Mouse (Mus musculus): ENCODE results near the gene Hoxc12. TPM values are rescaled to one million over a fixed set of nuclear protein-coding genes. Genes with fewer than 3 reads are reported as not detected.

Hoxc12 gene
- polyA plus RNA-seq, 1 experiment from 2014 or later: not detected

DNA sequence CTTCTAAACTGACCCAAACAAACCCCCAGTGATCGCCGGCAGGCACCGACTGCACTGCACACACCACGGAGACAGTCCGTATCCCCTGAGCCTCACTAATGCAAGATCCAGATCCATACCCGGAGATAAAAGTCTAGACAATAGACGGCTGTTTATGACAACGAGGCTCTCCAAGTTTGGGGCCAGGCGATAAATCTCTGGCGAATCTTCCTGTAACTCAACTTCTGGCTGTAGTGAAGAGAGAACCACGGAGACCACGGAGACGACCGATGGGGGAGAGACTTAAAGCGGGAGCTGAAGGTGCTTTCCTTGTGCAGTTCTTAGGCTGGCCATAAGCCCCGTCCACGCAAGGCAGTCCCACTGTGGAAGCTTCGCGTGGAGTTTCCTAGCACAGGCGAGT is 13.1 kb downstream of the Hoxc12 start:
- ATAC-seq: no peak
- Histone ChIP-seq H3K4me1 (ENCODE audit: control insufficient read depth, insufficient read depth, low read length) (no peaks in the 10 kb centered on the region), H3K27me3 (replicated peaks; ENCODE audit: control insufficient read depth, insufficient read depth, low read length) (peaks cover 87% of the 10 kb centered on the region), H3K36me3 (ENCODE audit: control insufficient read depth, insufficient read depth, low read length) (no peaks in the 10 kb centered on the region), H3K9ac (ENCODE audit: low read depth, low read length) (no peak overlapping the region), H3K4me3 (ENCODE audit: low read length) (no peak overlapping the region), H3K27ac (ENCODE audit: low read length) (no peak overlapping the region), H3K4me2 (ENCODE audit: low read depth, low read length) (no peak overlapping the region), H3K9me3 (ENCODE audit: control insufficient read depth, low read length) (no peaks in the 10 kb centered on the region)
- whole genome bisulfite sequencing: 2% methylated on average over 20 of the region's 20 CpGs

GRCm38 (mm10) chr15:102950877-102951276 is 14.3 kb downstream of the Hoxc12 start:
- peaks cover 86% of the 10 kb centered on the region for H3K27me3 ChIP-seq (replicated peaks; ENCODE audit: control insufficient read depth, insufficient read depth, low read length)

DNA sequence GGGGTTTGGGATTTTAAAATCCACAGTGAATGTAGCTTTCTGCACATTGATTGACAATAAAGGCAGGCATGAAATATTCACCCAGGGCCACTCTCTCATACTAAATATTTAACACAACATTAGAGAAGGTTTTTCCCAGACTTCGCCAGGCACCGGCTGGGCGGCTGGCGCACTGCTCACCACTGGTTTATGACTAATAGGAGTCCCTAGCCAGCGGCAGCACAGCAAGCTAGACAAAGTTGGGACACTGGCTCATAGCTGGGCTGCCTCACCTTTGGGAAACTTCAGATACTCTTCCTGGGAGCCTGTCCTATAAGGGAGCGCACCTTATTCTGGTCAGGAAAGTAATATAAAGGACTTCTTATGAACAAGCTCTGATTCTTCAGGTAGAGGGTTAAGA is 17.0 kb downstream of the Hoxc12 start:
- no peaks in the 10 kb centered on the region for H3K4me1 ChIP-seq (ENCODE audit: control insufficient read depth, insufficient read depth, low read length)
- no peak for ATAC-seq
- peaks cover 86% of the 10 kb centered on the region for H3K27me3 ChIP-seq (replicated peaks; ENCODE audit: control insufficient read depth, insufficient read depth, low read length)
- no peaks in the 10 kb centered on the region for H3K36me3 ChIP-seq (ENCODE audit: control insufficient read depth, insufficient read depth, low read length)
- H3K9ac ChIP-seq (ENCODE audit: low read depth, low read length): no peak overlapping the region
- WGBS: 3% methylated on average over 6 of the region's 6 CpGs
- no peak overlapping the region for H3K4me2 ChIP-seq (ENCODE audit: low read depth, low read length)
- no peaks in the 10 kb centered on the region for H3K9me3 ChIP-seq (ENCODE audit: control insufficient read depth, low read length)
- H3K4me3 ChIP-seq (ENCODE audit: low read length): no peak overlapping the region
- H3K27ac ChIP-seq (ENCODE audit: low read length): no peak overlapping the region

More at GRCm38 (mm10) chr15:102950877-102951276, 14.3 kb downstream of the Hoxc12 start:
- no peak overlapping the region for H3K4me2 ChIP-seq (ENCODE audit: low read depth, low read length)
- H3K27ac ChIP-seq (ENCODE audit: low read length): no peak overlapping the region
- H3K4me1 ChIP-seq (ENCODE audit: control insufficient read depth, insufficient read depth, low read length): no peaks in the 10 kb centered on the region
- H3K36me3 ChIP-seq (ENCODE audit: control insufficient read depth, insufficient read depth, low read length): no peaks in the 10 kb centered on the region
- 17% methylated on average over 2 of the region's 2 CpGs for WGBS
- H3K9me3 ChIP-seq (ENCODE audit: control insufficient read depth, low read length): no peaks in the 10 kb centered on the region
- ATAC-seq: no peak
- no peak overlapping the region for H3K9ac ChIP-seq (ENCODE audit: low read depth, low read length)
- H3K4me3 ChIP-seq (ENCODE audit: low read length): no peak overlapping the region

DNA sequence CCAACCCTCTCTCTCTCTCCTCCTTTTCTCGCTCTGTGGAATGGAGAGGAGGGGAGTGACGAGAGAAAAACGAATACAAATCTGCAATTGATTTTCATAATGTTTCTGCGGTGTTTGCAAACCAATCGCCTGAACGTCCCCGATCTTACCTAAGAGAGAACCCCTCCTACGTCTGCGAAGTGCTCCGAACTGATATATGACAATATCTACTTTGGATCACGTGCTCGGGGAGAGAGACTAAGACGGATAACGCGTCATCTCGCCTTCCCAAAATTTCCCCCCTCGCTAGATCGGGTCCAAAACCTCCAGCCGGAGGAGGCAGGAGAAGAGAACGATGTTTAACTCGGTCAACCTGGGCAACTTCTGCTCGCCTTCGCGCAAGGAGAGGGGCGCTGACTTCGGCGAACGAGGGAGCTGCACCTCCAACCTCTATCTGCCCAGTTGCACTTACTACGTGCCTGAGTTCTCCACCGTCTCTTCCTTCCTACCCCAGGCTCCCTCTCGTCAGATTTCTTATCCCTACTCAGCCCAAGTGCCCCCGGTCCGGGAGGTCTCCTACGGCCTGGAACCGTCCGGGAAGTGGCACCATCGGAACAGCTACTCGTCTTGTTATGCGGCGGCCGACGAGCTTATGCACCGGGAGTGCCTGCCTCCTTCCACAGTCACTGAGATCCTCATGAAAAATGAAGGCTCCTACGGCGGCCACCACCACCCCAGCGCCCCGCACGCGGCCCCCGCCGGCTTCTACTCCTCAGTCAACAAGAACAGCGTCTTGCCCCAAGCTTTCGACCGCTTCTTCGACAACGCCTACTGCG is 17.8 kb downstream of the Hoxc12 start, which contains the start of gene Hoxc11:
Gene Hoxc11 (plus strand): TSS at position 236 of the 815 bp plus-strand sequence.
- under 1% methylated on average over 56 of the region's 57 CpGs for WGBS
- no peak within 1 kb of the TSS; the same call in 1 of the 2 replicates for H3K4me3 ChIP-seq (ENCODE audit: low read length)
- no peak within 1 kb of the TSS for H3K27ac ChIP-seq (ENCODE audit: low read length)
- H3K36me3 ChIP-seq (ENCODE audit: control insufficient read depth, insufficient read depth, low read length): no peaks in the 10 kb centered on the region
- ATAC-seq: no peak
- H3K9ac ChIP-seq (ENCODE audit: low read depth, low read length): no peak within 1 kb of the TSS
- no peaks in the 10 kb centered on the region for H3K9me3 ChIP-seq (ENCODE audit: control insufficient read depth, low read length)
- H3K4me2 ChIP-seq (ENCODE audit: low read depth, low read length): no peak within 1 kb of the TSS
- peaks cover 82% of the 10 kb centered on the region for H3K27me3 ChIP-seq (replicated peaks; ENCODE audit: control insufficient read depth, insufficient read depth, low read length)
- H3K4me1 ChIP-seq (ENCODE audit: control insufficient read depth, insufficient read depth, low read length): no peaks in the 10 kb centered on the region

- under 1% methylated on average over 28 of the region's 28 CpGs for WGBS
- H3K9ac ChIP-seq (ENCODE audit: low read depth, low read length): no peak overlapping the region
- peaks cover 1% of the 10 kb centered on the region; the same call in 1 of the 2 replicates for H3K4me1 ChIP-seq (ENCODE audit: control insufficient read depth, insufficient read depth, low read length)
- H3K36me3 ChIP-seq (ENCODE audit: control insufficient read depth, insufficient read depth, low read length): no peaks in the 10 kb centered on the region
- no peaks in the 10 kb centered on the region for H3K9me3 ChIP-seq (ENCODE audit: control insufficient read depth, low read length)
- H3K27me3 ChIP-seq (replicated peaks; ENCODE audit: control insufficient read depth, insufficient read depth, low read length): peaks cover 82% of the 10 kb centered on the region
- no peak for ATAC-seq
- H3K27ac ChIP-seq (ENCODE audit: low read length): no peak overlapping the region
- H3K4me2 ChIP-seq (ENCODE audit: low read depth, low read length): no peak overlapping the region
- H3K4me3 ChIP-seq (ENCODE audit: low read length): no peak overlapping the region; the same call in 1 of the 2 replicates
These were observed 18.4 kb downstream of the Hoxc12 start for GRCm38 (mm10) chr15:102955007-102955382.

- H3K9ac ChIP-seq (ENCODE audit: low read depth, low read length): no peak overlapping the region
- peaks cover 84% of the 10 kb centered on the region for H3K27me3 ChIP-seq (replicated peaks; ENCODE audit: control insufficient read depth, insufficient read depth, low read length)
- no peak overlapping the region for H3K4me2 ChIP-seq (ENCODE audit: low read depth, low read length)
These were observed 19.5 kb downstream of the Hoxc12 start for GRCm38 (mm10) chr15:102955833-102956640.

GRCm38 (mm10) chr15:102956906-102957305 is 20.3 kb downstream of the Hoxc12 start:
- no peak for ATAC-seq
- H3K4me2 ChIP-seq (ENCODE audit: low read depth, low read length): no peak overlapping the region
- no peak overlapping the region for H3K9ac ChIP-seq (ENCODE audit: low read depth, low read length)
- no peaks in the 10 kb centered on the region for H3K9me3 ChIP-seq (ENCODE audit: control insufficient read depth, low read length)
- no peak overlapping the region for H3K4me3 ChIP-seq (ENCODE audit: low read length)
- H3K27ac ChIP-seq (ENCODE audit: low read length): no peak overlapping the region
- no peaks in the 10 kb centered on the region for H3K36me3 ChIP-seq (ENCODE audit: control insufficient read depth, insufficient read depth, low read length)
- peaks cover 85% of the 10 kb centered on the region for H3K27me3 ChIP-seq (replicated peaks; ENCODE audit: control insufficient read depth, insufficient read depth, low read length)
- WGBS: under 1% methylated on average over 12 of the region's 12 CpGs
- H3K4me1 ChIP-seq (ENCODE audit: control insufficient read depth, insufficient read depth, low read length): peaks cover 5% of the 10 kb centered on the region; the same call in 1 of the 2 replicates

More at GRCm38 (mm10) chr15:102955833-102956640, 19.5 kb downstream of the Hoxc12 start:
- ATAC-seq: no peak
- Histone ChIP-seq H3K4me3 (ENCODE audit: low read length) (no peak overlapping the region), H3K27ac (ENCODE audit: low read length) (no peak overlapping the region), H3K9me3 (ENCODE audit: control insufficient read depth, low read length) (no peaks in the 10 kb centered on the region), H3K4me1 (ENCODE audit: control insufficient read depth, insufficient read depth, low read length) (peaks cover 5% of the 10 kb centered on the region; the same call in 1 of the 2 replicates), H3K36me3 (ENCODE audit: control insufficient read depth, insufficient read depth, low read length) (no peaks in the 10 kb centered on the region)
- WGBS: 1% methylated on average over 40 of the region's 40 CpGs

DNA sequence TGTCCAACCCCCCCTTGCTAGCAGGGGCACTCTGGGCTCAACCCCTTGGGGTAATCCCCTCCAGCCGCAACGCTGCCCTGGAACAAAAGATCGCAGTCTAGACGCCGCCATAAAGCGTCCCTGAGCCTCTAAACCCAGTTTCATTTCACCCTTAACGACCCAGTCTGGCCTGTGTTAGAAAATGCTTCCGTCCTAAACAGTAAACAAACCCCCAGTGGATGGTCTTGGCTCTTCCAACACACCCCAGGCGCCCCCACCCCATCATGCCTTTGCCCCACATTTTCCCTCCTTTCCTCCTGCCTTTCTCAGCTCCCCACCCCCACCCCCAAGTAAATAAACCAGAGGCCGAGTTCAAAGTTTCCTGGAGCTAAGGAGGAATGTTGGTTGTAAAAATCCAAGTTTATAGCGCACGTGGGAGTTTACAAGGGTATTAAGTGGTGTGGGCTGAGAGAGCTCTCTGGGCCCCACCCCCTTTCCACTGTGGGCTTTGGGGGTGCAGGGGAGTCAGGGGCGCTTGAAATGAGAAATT is 23.2 kb downstream of the Hoxc12 start:
- H3K9ac ChIP-seq (ENCODE audit: low read depth, low read length): no peak overlapping the region
- under 1% methylated on average over 13 of the region's 13 CpGs for whole genome bisulfite sequencing
- H3K27me3 ChIP-seq (replicated peaks; ENCODE audit: control insufficient read depth, insufficient read depth, low read length): peaks cover 84% of the 10 kb centered on the region
- H3K4me1 ChIP-seq (ENCODE audit: control insufficient read depth, insufficient read depth, low read length): peaks cover 5% of the 10 kb centered on the region; the same call in 1 of the 2 replicates
- peak overlapping the region; percentile 13 for H3K4me3 ChIP-seq (ENCODE audit: low read length)
- peak; percentile 84 for ATAC-seq
- H3K4me2 ChIP-seq (ENCODE audit: low read depth, low read length): peak overlapping the region; percentile 35
- H3K27ac ChIP-seq (ENCODE audit: low read length): no peak overlapping the region
- no peaks in the 10 kb centered on the region for H3K36me3 ChIP-seq (ENCODE audit: control insufficient read depth, insufficient read depth, low read length)
- H3K9me3 ChIP-seq (ENCODE audit: control insufficient read depth, low read length): no peaks in the 10 kb centered on the region

DNA sequence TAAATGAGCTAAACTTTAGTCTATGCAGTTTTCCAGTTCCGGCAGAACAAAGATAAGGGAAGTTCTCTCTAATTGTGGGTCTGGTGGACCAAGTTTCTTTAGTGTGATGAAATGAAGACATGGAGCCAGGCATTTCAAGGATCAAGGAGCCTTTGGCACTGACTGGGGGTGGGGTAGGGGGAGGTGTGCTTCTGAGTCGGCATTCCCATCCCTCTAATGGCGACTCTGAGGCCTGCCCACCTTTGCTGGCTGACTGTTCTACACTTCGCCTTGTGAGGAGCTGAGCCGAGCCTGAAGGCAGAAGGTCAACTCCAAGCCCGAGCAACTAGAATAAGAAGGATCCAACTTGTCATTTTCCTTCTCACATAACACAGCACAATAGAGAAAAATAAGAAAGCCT is 25.2 kb downstream of the Hoxc12 start:
- Histone ChIP-seq H3K27ac (ENCODE audit: low read length) (no peak overlapping the region), H3K36me3 (ENCODE audit: control insufficient read depth, insufficient read depth, low read length) (no peaks in the 10 kb centered on the region), H3K9ac (ENCODE audit: low read depth, low read length) (no peak overlapping the region), H3K4me2 (ENCODE audit: low read depth, low read length) (no peak overlapping the region), H3K4me3 (ENCODE audit: low read length) (no peak overlapping the region), H3K27me3 (replicated peaks; ENCODE audit: control insufficient read depth, insufficient read depth, low read length) (peaks cover 86% of the 10 kb centered on the region), H3K9me3 (ENCODE audit: control insufficient read depth, low read length) (no peaks in the 10 kb centered on the region), H3K4me1 (ENCODE audit: control insufficient read depth, insufficient read depth, low read length) (peaks cover 10% of the 10 kb centered on the region; the same call in 1 of the 2 replicates)
- WGBS: 4% methylated on average over 6 of the region's 6 CpGs
- ATAC-seq: no peak
